Mouse (Mus musculus) small intestine, adult 2 months (tissue): Measurements from ENCODE around the gene Zc3h14.

ENCODE experiments used
- CTCF ChIP-seq: fragments of 200-500 bp; IDR thresholded peaks from 2 replicates; pipeline ENCODE4 v1.5.1; 2012; ENCODE audit warnings: low read depth, mild to moderate bottlenecking, control low read depth, inconsistent platforms, low read length, moderate library complexity, mixed read lengths; ENCODE audit not compliant: insufficient replicate concordance, insufficient read length; ENCODE audit errors: extremely low read depth
- POLR2A ChIP-seq: fragments of 200-500 bp; IDR thresholded peaks from 2 replicates; pipeline ENCODE4 v1.6.1; 2012; ENCODE audit warnings: low read depth, mild to moderate bottlenecking, control low read depth, inconsistent platforms, low read length, moderate library complexity

DNA sequence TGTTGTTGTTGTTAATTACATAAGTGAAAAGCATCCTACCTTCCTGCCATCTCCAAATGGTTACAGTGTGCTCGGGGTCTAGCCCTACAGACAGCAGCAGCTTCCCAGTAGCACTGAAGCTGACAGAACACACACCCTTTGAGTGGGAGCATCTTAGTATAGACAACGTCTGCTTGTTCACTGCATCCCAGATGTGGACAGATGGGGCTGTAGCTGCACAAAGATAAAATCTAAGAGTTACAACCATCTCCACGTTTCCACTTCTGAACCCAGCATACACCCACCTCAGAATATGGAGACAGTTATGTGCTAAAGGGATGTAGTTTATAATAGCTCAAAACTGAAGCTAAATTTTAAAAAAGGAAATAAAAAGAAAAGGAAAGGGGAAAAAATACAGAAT, 55.5 kb downstream of the Zc3h14 start:
- TF ChIP-seq CTCF (no peak), POLR2A (no peak)
